Comparison of ENCODE assay signal across 7 mouse cellular contexts in genomic region chr7:100931926-100932480, GRCm38 (mm10). TPM values are rescaled to one million over a fixed set of nuclear protein-coding genes. Genes with fewer than 3 reads are reported as not detected.
A peak's percentile ranks its signal among the peaks of the same experiment; 100 is the strongest.
DNase-seq lines count a peak whose midpoint lies in the region; ATAC-seq and TF ChIP-seq lines count a peak whose summit lies in the region.

Arhgef17 (minus strand) TSS chr7:100932107.

- H3K36me3 ChIP-seq in E14TG2a.4 (ENCODE audit: insufficient read depth, low read length), result peaks cover 34% of the 10 kb centered on the region
- no peaks in the 10 kb centered on the region for H3K36me3 ChIP-seq in heart, embryonic 16.5 days (ENCODE audit: control insufficient read depth, insufficient read depth)
- H3K36me3 ChIP-seq in midbrain, embryonic 11.5 days (ENCODE audit: control insufficient read depth, insufficient read depth, low read length), result no peaks in the 10 kb centered on the region

- in situ Hi-C loops in Patski (cut with MboI; ENCODE audit: low pct_unique_long_range_greater_than_20kb), result loop anchor here (10.0 kb wide), 1 partner anchor 57 kb away; no protein-coding TSS in a partner anchor

- H3K27me3 ChIP-seq in E14TG2a.4 (ENCODE audit: insufficient read depth, low read length) (peaks cover 54% of the 10 kb centered on the region), Patski (no peaks in the 10 kb centered on the region)
- peaks cover 2% of the 10 kb centered on the region; the same call in 1 of the 2 replicates for H3K27me3 ChIP-seq in heart, embryonic 16.5 days (ENCODE audit: control insufficient read depth, insufficient read depth, low read length)
- H3K27me3 ChIP-seq in midbrain, embryonic 11.5 days (ENCODE audit: control insufficient read depth, insufficient read depth, low read length), result no peaks in the 10 kb centered on the region

- no peaks in the 10 kb centered on the region for H3K9me3 ChIP-seq in E14TG2a.4 (ENCODE audit: low read length)
- H3K9me3 ChIP-seq in heart, embryonic 16.5 days (replicated peaks; ENCODE audit: control insufficient read depth, low read length), result no peaks in the 10 kb centered on the region
- no peaks in the 10 kb centered on the region for H3K9me3 ChIP-seq in midbrain, embryonic 11.5 days (ENCODE audit: control insufficient read depth, low read length)

- TF ChIP-seq CTCF in E14TG2a.4 (conservative IDR thresholded peaks at IDR 0.05; ENCODE audit: low read length) (no peak), Patski (IDR thresholded peaks at IDR 0.05) (no peak)
- TF ChIP-seq CTCF in embryonic fibroblast, embryonic 13.5 days (IDR thresholded peaks at IDR 0.05; ENCODE audit: borderline replicate concordance, insufficient read depth, low read length), result no peak

- WGBS in heart, embryonic 16.5 days, result 1% methylated on average over 35 of the region's 35 CpGs
- under 1% methylated on average over 35 of the region's 35 CpGs for WGBS in midbrain, embryonic 11.5 days

- peak within 1 kb of the TSS; percentile 95 for H3K9ac ChIP-seq in heart, embryonic 16.5 days (ENCODE audit: low read length)
- H3K9ac ChIP-seq in midbrain, embryonic 11.5 days (ENCODE audit: low read length), result peak within 1 kb of the TSS; percentile 88

- POLR2A ChIA-PET in Patski (lab: Charles Lee), result interaction anchor here (0.7 to 4.4 kb wide), 7 partner anchors 9 to 44 kb away, joined by 3 to 33 read pairs (median 4); no protein-coding TSS in a partner anchor

- peak; percentile 31 for ATAC-seq in Patski
- peak; percentile 64 for ATAC-seq in heart, embryonic 16.5 days (replicated peaks; ENCODE audit: extremely low read depth, insufficient read depth, low FRiP score)
- ATAC-seq in midbrain, embryonic 11.5 days (ENCODE audit: low FRiP score), result peak; percentile 73

- peak; percentile 99 for TF ChIP-seq POLR2A in embryonic fibroblast, embryonic 13.5 days (IDR thresholded peaks at IDR 0.05; ENCODE audit: low read depth, low read length)

- H3K4me3 ChIP-seq in E14TG2a.4 (replicated peaks; ENCODE audit: low read length), result peak within 1 kb of the TSS; percentile 88
- peak within 1 kb of the TSS; percentile 60 for H3K4me3 ChIP-seq in embryonic fibroblast, embryonic 13.5 days (ENCODE audit: insufficient read depth, low read length)
- H3K4me3 ChIP-seq in heart, embryonic 16.5 days (ENCODE audit: low read length), result peak within 1 kb of the TSS; percentile 67
- peak within 1 kb of the TSS; percentile 59 for H3K4me3 ChIP-seq in midbrain, embryonic 11.5 days (ENCODE audit: low read depth, low read length)

- peak within 1 kb of the TSS; percentile 98 for H3K27ac ChIP-seq in embryonic fibroblast, embryonic 13.5 days (ENCODE audit: insufficient read depth, low read length)
- peak within 1 kb of the TSS; percentile 93 for H3K27ac ChIP-seq in heart, embryonic 16.5 days (ENCODE audit: low read length)
- peak within 1 kb of the TSS; percentile 92 for H3K27ac ChIP-seq in midbrain, embryonic 11.5 days (ENCODE audit: low read depth, low read length)

- DNase-seq in Patski (ENCODE audit: low read depth, low spot score), result no peak
- no peak for DNase-seq in left cerebral cortex, adult 8-10 months (ENCODE audit: low spot score in 2 of 2)
- DNase-seq in midbrain, embryonic 11.5 days (ENCODE audit: low spot score, missing footprints), result peak; percentile 98
- peak; percentile 44 for DNase-seq in urinary bladder, postnatal 25 days (ENCODE audit: low spot score)

- peak within 1 kb of the TSS; percentile 90 for H3K4me2 ChIP-seq in heart, embryonic 16.5 days (ENCODE audit: low read depth, low read length)
- H3K4me2 ChIP-seq in midbrain, embryonic 11.5 days, result peak within 1 kb of the TSS; percentile 74

- H3K4me1 ChIP-seq in E14TG2a.4 (replicated peaks; ENCODE audit: low read depth, low read length), result peaks cover 48% of the 10 kb centered on the region
- H3K4me1 ChIP-seq in embryonic fibroblast, embryonic 13.5 days (ENCODE audit: control insufficient read depth, insufficient read depth, low read length), result no peaks in the 10 kb centered on the region
- peaks cover 37% of the 10 kb centered on the region for H3K4me1 ChIP-seq in heart, embryonic 16.5 days (ENCODE audit: control insufficient read depth, insufficient read depth, low read length)
- H3K4me1 ChIP-seq in midbrain, embryonic 11.5 days (ENCODE audit: control insufficient read depth, insufficient read depth, low read length), result peaks cover 40% of the 10 kb centered on the region

- CTCF ChIA-PET in Patski (lab: Charles Lee), result interaction anchor here (0.6 to 3.2 kb wide), 4 partner anchors 14 to 65 kb away, joined by 3 to 17 read pairs (median 3); no protein-coding TSS in a partner anchor

RNA-seq across cellular contexts. Expression of gene Arhgef17, which starts in this region (rescaled TPM):
- polyA plus RNA-seq in Patski (2021), result 78.8 TPM
- polyA plus RNA-seq in embryonic fibroblast, embryonic 13.5 days (2011; ENCODE audit: insufficient read length, low read depth, missing spikeins), result 43.1 and 54.8 TPM in 2 replicates
- polyA plus RNA-seq in heart, embryonic 16.5 days (2015; fragmentation: Nextera tagmentation; extraction: Ambion mirVana), result 5.1 and 6.5 TPM in 2 replicates
- 100 to 1,000 TPM; 138 to 145 (median 141) TPM for total RNA-seq in left cerebral cortex, adult 8-10 months (2022)
- 6.8 and 6.9 TPM in 2 replicates for polyA plus RNA-seq in midbrain, embryonic 11.5 days (2014; fragmentation: Nextera tagmentation; extraction: Ambion mirVana)

Comparison
In these comparisons a context has a peak if more than half of its experiments do, and no peak if none do; other contexts are left out.
1. DNase-seq: peak in midbrain, embryonic 11.5 days (single experiment) and urinary bladder, postnatal 25 days (single experiment); none in Patski (single experiment) and left cerebral cortex, adult 8-10 months (0 of 2).
2. Peak in every context shown above with its lines, with median percentiles within 50 percentile points of each other: H3K4me3 ChIP-seq, ATAC-seq and H3K27ac ChIP-seq.